Comparison of ENCODE assay signal across 15 mouse cellular contexts in the genomic region with DNA sequence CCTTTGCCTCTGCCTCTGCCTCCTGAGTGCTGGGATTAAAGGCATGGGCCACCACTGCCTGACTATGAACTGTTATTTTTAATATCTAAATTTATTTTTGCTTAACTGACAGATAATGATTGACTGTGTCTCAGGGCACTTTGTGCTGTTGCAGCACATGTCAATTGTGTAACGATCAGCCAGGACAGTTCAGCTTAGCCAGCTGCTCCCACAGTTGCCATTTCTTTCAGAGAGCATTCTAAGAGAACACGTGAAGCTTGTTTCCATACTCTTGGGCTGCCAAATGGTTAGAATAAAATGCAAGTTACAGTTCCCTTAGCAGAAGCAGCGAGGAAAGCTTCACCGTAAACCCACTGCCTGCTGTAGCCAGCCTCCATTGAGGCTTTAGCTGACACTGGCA.
"Had no signal": no experiment of that assay in that cellular context is flagged by ENCODE, and none has a peak within 500 bp of the region (broad histone marks: within the 10 kb centered on the region; RNA-seq: fewer than 3 reads in every experiment).

No protein-coding gene starts in this region.

- DNase-seq: lung, adult 2 months; lung, postnatal 14 days; lung, postnatal 36 days; right cerebral cortex, postnatal 14 days; thymus, adult 2 months; thymus, postnatal 25 days; thymus, postnatal 4 days had no signal

- H3K27ac ChIP-seq: lung, embryonic 15.5 days; macrophage; midbrain, embryonic 13.5 days; midbrain, embryonic 15.5 days; neural tube, embryonic 12.5 days; stomach, embryonic 15.5 days; stomach, postnatal 0 days had no signal

- H3K4me3 ChIP-seq: lung, embryonic 15.5 days; megakaryocyte, embryonic 14.5 days; midbrain, embryonic 13.5 days; midbrain, embryonic 15.5 days; neural tube, embryonic 12.5 days; stomach, embryonic 15.5 days had no signal
